Mouse (Mus musculus) C2C12 (cell line): Measurements from ENCODE around the gene Trim46.

Experiments used
- CEBPB ChIP-seq: IDR thresholded peaks from one replicate; pipeline ENCODE4 v1.6.1; 2011; ENCODE audit warnings: low read depth, mild to moderate bottlenecking, control low read depth, moderate library complexity
- CTCF ChIP-seq: IDR thresholded peaks from one replicate; pipeline ENCODE4 v1.5.1; 2011; ENCODE audit not compliant: control insufficient read depth, insufficient read depth, insufficient read length
- FOSL1 ChIP-seq: IDR thresholded peaks from one replicate; pipeline ENCODE4 v1.8.0; 2011; ENCODE audit warnings: mild to moderate bottlenecking, low read length; ENCODE audit not compliant: poor library complexity, insufficient read depth, severe bottlenecking
- MAX ChIP-seq: IDR thresholded peaks from one replicate; pipeline ENCODE4 v1.6.1; 2011; ENCODE audit warnings: mild to moderate bottlenecking, control low read depth
- MYOD1 ChIP-seq: IDR thresholded peaks from one replicate; pipeline ENCODE4 v1.6.1; 2011; ENCODE audit warnings: low read depth; ENCODE audit not compliant: control insufficient read depth, insufficient read length
- MYOG ChIP-seq: IDR thresholded peaks from one replicate; pipeline ENCODE4 v1.6.1; 2011; ENCODE audit not compliant: control insufficient read depth, insufficient read length; ENCODE audit errors: extremely low read depth

- TF ChIP-seq CTCF, result no peak
- TF ChIP-seq MAX, result no peak
- no peak for TF ChIP-seq FOSL1
- TF ChIP-seq MYOG, result no peak
- no peak for TF ChIP-seq MYOD1
- no peak for TF ChIP-seq CEBPB
These were observed 35.4 kb downstream of the Trim46 start for GRCm38 (mm10) chr3:89210731-89211130.
